Mouse (Mus musculus) neural tube, embryonic 10.5 days (tissue): ENCODE results near the gene Wdr12.
"Not testable (repeated sequence)": the region's sequence is repeated elsewhere in the genome, so short reads cannot be mapped to it uniquely, and the experiment has no call there.

Experiments used
- DNase-seq: peaks from one replicate; pipeline ENCODE4 v3.0.0-alpha.2; 2017; ENCODE audit warnings: low spot score; ENCODE audit errors: extremely low spot score

Wdr12 gene

GRCm38 (mm10) chr1:60098024-60098781 lies at the start of gene Wdr12, which contains the start of gene Carf:
Gene Wdr12, minus strand, starts transcription at chr1:60098645.
Gene Carf, plus strand, starts transcription at chr1:60098247.
- DNase-seq, result peak; percentile 96

GRCm38 (mm10) chr1:60137346-60137745 lies 38.9 kb upstream of the Wdr12 start:
- DNase-seq, result no peak

GRCm38 (mm10) chr1:60117721-60118455 lies 19.4 kb upstream of the Wdr12 start:
- no peak for DNase-seq

GRCm38 (mm10) chr1:60104582-60104981 lies 6.1 kb upstream of the Wdr12 start:
- no peak for DNase-seq

GRCm38 (mm10) chr1:60098839-60099238 lies 394 bp upstream of the Wdr12 start:
- DNase-seq, result no peak

GRCm38 (mm10) chr1:60097277-60098023 lies 995 bp downstream of the Wdr12 start:
- peak; percentile 78 for DNase-seq

GRCm38 (mm10) chr1:60096572-60097276 lies 1.7 kb downstream of the Wdr12 start:
- peak; percentile 14 for DNase-seq

- DNase-seq, result no peak
These were observed 22.0 kb downstream of the Wdr12 start for GRCm38 (mm10) chr1:60076411-60076810.

- DNase-seq, result no peak
These were observed 22.9 kb downstream of the Wdr12 start for GRCm38 (mm10) chr1:60075590-60075989.

GRCm38 (mm10) chr1:60074935-60075334 lies 23.5 kb downstream of the Wdr12 start:
- no peak for DNase-seq

GRCm38 (mm10) chr1:60070725-60071124 lies 27.7 kb downstream of the Wdr12 start:
- DNase-seq, result not testable (repeated sequence)

- DNase-seq, result no peak
These were observed 42.1 kb downstream of the Wdr12 start for GRCm38 (mm10) chr1:60056310-60056709.

- no peak for DNase-seq
These were observed 43.8 kb downstream of the Wdr12 start for GRCm38 (mm10) chr1:60054659-60055058.

- not testable (repeated sequence) for DNase-seq
These were observed 51.0 kb downstream of the Wdr12 start for GRCm38 (mm10) chr1:60047481-60047880.

- no peak for DNase-seq
These were observed 53.9 kb downstream of the Wdr12 start for GRCm38 (mm10) chr1:60044595-60044994.

GRCm38 (mm10) chr1:60042796-60043469 lies 55.5 kb downstream of the Wdr12 start, which contains the start of gene Ica1l:
Gene Ica1l, minus strand, starts transcription at chr1:60043184.
- peak; percentile 71 for DNase-seq

GRCm38 (mm10) chr1:60042398-60042795 lies 56.0 kb downstream of the Wdr12 start:
- no peak for DNase-seq

- DNase-seq, result no peak
These were observed 63.4 kb downstream of the Wdr12 start for GRCm38 (mm10) chr1:60035044-60035443.
